Mouse (Mus musculus) hindbrain, embryonic 14.5 days (tissue): Measurements from ENCODE around the gene Abca7. TPM values are rescaled to one million over a fixed set of nuclear protein-coding genes. Genes with fewer than 3 reads are reported as not detected.

Experiments
- ATAC-seq: fragments of 200-750 bp; cut with Nextera tagmentation; 2 replicates; pipeline ENCODE4 v1.8.0; 2017; ENCODE audit warnings: moderate number of reproducible peaks, mild to moderate bottlenecking, moderate TSS enrichment, moderate library complexity; ENCODE audit not compliant: low FRiP score
- DNase-seq: peaks from one replicate; pipeline ENCODE4 v3.0.0-alpha.2; 2015; ENCODE audit warnings: low spot score
- H3K27ac ChIP-seq: fragments of 300-500 bp; sonication (generic); 2 replicates; pipeline ENCODE4 v1.5.1; 2014; ENCODE audit warnings: mild to moderate bottlenecking, moderate library complexity
- H3K27me3 ChIP-seq: fragments of 300-500 bp; sonication (generic); 2 replicates; pipeline ENCODE4 v1.6.1; 2014; ENCODE audit warnings: mild to moderate bottlenecking, low read length, mixed read lengths; ENCODE audit not compliant: control insufficient read depth, insufficient read depth
- H3K36me3 ChIP-seq: fragments of 300-500 bp; sonication (generic); replicated peaks from 2 replicates; pipeline ENCODE4 v1.6.1; 2014; ENCODE audit not compliant: control insufficient read depth, insufficient read depth
- H3K4me1 ChIP-seq: fragments of 300-500 bp; sonication (generic); replicated peaks from 2 replicates; pipeline ENCODE4 v1.6.1; 2014; ENCODE audit warnings: antibody characterized with exemption, low read length, mixed read lengths; ENCODE audit not compliant: control insufficient read depth, insufficient read depth
- H3K4me2 ChIP-seq: fragments of 300-500 bp; sonication (generic); replicated peaks from 2 replicates; pipeline ENCODE4 v1.6.1; 2014; ENCODE audit warnings: mild to moderate bottlenecking, moderate library complexity
- H3K4me3 ChIP-seq: fragments of 300-500 bp; sonication (generic); replicated peaks from 2 replicates; pipeline ENCODE4 v1.5.1; 2014; ENCODE audit warnings: mild to moderate bottlenecking, low read length
- H3K9ac ChIP-seq: fragments of 300-500 bp; sonication (generic); 2 replicates; pipeline ENCODE4 v1.6.1; 2014
- H3K9me3 ChIP-seq: fragments of 300-500 bp; sonication (generic); 2 replicates; pipeline ENCODE4 v1.6.1; 2016; ENCODE audit warnings: low read length; ENCODE audit not compliant: control insufficient read depth
- WGBS: fragments of 180-500 bp; shearing (Covaris S2); extraction: QIAGEN DNeasy Blood & Tissue Kit; methylation state at CpG from one replicate; pipeline ENCODE4 v1.1.7; 2014; 5-methylcytosine and 5-hydroxymethylcytosine counted together
- polyA plus RNA-seq: library from polyadenylated mRNA; unstranded; fragments of >200 nt; fragmentation: Nextera tagmentation; extraction: Ambion mirVana; gene quantifications from 2 replicates; pipeline ENCODE4 v1.2.1, GENCODE M21; 2014

Gene Abca7
- polyA plus RNA-seq, 1 experiment from 2014 or later = 4.1 TPM

DNA sequence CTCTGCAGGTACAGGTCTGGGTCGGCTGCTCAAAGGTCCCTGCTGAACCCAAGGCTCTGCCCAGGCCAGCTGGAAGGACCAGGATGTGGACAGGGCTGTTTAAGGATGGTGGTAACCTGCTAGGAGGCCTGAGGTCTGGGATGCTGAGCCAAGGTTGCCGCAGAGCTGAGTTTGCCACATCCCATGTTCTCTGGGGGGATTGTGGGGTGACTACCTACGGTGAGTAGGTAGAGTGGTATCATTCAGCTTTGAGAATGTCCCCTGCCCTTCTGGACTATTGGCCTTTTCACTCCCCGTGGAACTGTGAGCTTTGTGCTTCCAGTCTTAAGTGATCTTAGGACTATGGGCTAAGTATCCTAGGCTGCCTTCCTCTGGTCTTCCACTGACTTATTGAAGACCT, 60.2 kb downstream of the Abca7 start:
- no peak overlapping the region for H3K9ac ChIP-seq

DNA sequence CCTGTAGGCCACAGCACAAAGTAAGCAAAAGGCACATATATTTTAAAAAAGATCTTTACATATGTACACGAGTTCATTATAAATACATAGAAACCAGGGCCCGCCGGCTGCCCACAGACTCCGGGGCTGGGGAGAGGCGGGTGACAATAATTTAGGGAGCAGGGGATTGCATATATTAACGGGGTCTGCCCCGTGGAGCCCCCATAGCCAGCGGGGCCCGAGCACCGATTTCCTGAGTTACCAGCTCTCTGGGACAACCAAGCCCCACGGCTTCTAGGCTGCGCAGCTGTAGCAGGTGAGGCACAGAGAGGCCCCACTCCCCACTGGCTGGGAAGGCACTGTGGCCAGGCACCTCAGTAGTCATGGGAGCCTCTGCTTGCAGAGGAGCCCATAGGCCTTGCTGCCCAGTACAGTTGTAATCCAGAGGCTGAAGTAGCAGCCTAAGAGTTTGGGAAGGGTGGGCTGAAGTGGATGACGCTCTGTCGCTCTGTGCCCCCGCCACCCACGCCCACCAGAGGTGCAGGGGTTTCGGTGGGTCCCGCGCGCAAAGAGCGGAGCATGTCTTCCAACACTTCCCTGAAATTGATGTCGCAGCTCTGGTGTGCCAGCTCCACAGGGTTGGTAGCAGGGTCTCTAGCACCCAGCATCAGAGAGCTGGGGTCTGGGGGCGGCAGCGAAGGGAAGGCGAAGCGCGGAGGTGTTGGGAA, 60.8 kb downstream of the Abca7 start:
- Histone ChIP-seq H3K9ac (no peak overlapping the region), H3K9me3 (no peaks in the 10 kb centered on the region), H3K4me2 (no peak overlapping the region), H3K27me3 (no peaks in the 10 kb centered on the region), H3K4me1 (peaks cover 16% of the 10 kb centered on the region), H3K27ac (no peak overlapping the region), H3K36me3 (peaks cover 65% of the 10 kb centered on the region), H3K4me3 (no peak overlapping the region)
- ATAC-seq = no peak
- DNase-seq = no peak
- WGBS = 92% methylated on average over 27 of the region's 27 CpGs

More for the DNA sequence above, 60.2 kb downstream of the Abca7 start:
- DNase-seq (no peak), ATAC-seq (no peak)
- H3K4me3 ChIP-seq = no peak overlapping the region
- H3K36me3 ChIP-seq = peaks cover 59% of the 10 kb centered on the region
- H3K27ac ChIP-seq = no peak overlapping the region
- H3K4me2 ChIP-seq = no peak overlapping the region
- WGBS = 95% methylated on average over 4 of the region's 4 CpGs
- H3K9me3 ChIP-seq = no peaks in the 10 kb centered on the region
- peaks cover 16% of the 10 kb centered on the region for H3K4me1 ChIP-seq
- no peaks in the 10 kb centered on the region for H3K27me3 ChIP-seq

- Histone ChIP-seq H3K27me3 (no peaks in the 10 kb centered on the region), H3K9ac (no peak overlapping the region), H3K9me3 (no peaks in the 10 kb centered on the region), H3K4me3 (no peak overlapping the region), H3K4me1 (peaks cover 16% of the 10 kb centered on the region), H3K36me3 (peaks cover 72% of the 10 kb centered on the region), H3K27ac (no peak overlapping the region), H3K4me2 (no peak overlapping the region)
- WGBS = 75% methylated on average over 30 of the region's 30 CpGs
- ATAC-seq (no peak), DNase-seq (no peak)
Measured at GRCm38 (mm10) chr10:80057683-80058326, 61.5 kb downstream of the Abca7 start.

GRCm38 (mm10) chr10:80063104-80063503, 66.8 kb downstream of the Abca7 start:
- H3K9me3 ChIP-seq = no peaks in the 10 kb centered on the region
- 0 out of 2 replicates have a peak overlapping the region, but pooled peaks have one; percentile 57 for H3K27ac ChIP-seq
- no peaks in the 10 kb centered on the region for H3K27me3 ChIP-seq
- WGBS = 66% methylated on average over 5 of the region's 5 CpGs
- no peak overlapping the region for H3K4me3 ChIP-seq
- peak; percentile 29 for DNase-seq
- ATAC-seq = peak; percentile 16; the same call in 1 of the 2 replicates
- H3K4me1 ChIP-seq = no peaks in the 10 kb centered on the region
- H3K36me3 ChIP-seq = peaks cover 60% of the 10 kb centered on the region
- no peak overlapping the region for H3K4me2 ChIP-seq
- no peak overlapping the region for H3K9ac ChIP-seq

DNA sequence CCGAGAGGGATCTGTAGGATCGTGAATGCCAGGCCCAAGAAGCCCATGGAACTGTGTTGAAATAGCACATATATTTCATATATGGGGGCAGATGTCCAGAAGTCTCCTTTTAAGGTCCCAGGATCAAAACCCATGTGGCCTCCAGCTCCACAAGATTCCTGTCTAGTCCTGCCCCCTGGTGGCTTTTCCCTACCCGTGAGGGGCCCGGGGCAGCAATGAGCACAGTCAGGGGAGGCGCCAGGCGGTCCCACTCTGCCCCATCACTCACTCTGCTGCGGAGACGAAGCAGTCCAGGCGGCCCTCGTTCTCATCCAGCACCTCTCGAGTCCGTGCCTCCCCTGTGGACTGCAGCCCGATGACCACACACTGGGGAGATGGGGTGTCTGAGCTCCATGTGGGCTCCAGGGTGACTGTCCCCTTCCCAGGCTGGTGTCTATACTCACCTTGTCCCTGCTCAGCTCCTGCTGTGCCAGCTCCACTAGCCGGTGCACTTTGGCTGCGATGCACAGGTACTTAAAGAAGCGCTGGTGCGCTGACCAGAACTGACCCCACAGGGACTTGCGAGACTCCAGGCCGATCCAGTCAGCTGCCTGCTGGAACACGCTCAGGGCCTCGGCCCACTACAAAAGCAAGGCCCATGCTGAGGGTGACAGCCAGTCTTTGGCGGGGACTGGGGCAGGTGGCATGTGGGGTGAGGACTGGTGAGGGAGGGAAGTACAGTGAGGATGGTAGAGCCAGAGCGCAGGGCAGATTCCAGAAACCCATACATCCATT, 67.8 kb downstream of the Abca7 start:
- Histone ChIP-seq H3K36me3 (peaks cover 54% of the 10 kb centered on the region), H3K27me3 (no peaks in the 10 kb centered on the region), H3K9ac (no peak overlapping the region), H3K27ac (0 out of 2 replicates have a peak overlapping the region, but pooled peaks have one; percentile 57), H3K4me2 (no peak overlapping the region), H3K4me3 (no peak overlapping the region), H3K9me3 (no peaks in the 10 kb centered on the region), H3K4me1 (no peaks in the 10 kb centered on the region)
- 75% methylated on average over 23 of the region's 23 CpGs for WGBS
- no peak for DNase-seq
- ATAC-seq = no peak

Other genes starting within 250 kb of the Abca7 start
- gene Polrmt, start 249.9 kb upstream of the Abca7 start, polyA plus RNA-seq = 32.8 and 36.5 TPM in 2 replicates
- gene Fgf22, start 241.4 kb upstream of the Abca7 start, polyA plus RNA-seq = 1.4 and 1.6 TPM in 2 replicates
- gene Rnf126, start 229.5 kb upstream of the Abca7 start, polyA plus RNA-seq = 92.8 and 96.7 TPM in 2 replicates
- 1.6 and 2.2 TPM in 2 replicates for gene Fstl3, start 219.2 kb upstream of the Abca7 start, polyA plus RNA-seq
- gene Prss57, start 205.5 kb upstream of the Abca7 start, polyA plus RNA-seq = 0.08 and 0.29 TPM in 2 replicates
- 240 and 247 TPM in 2 replicates for gene Palm, start 202.9 kb upstream of the Abca7 start, polyA plus RNA-seq
- gene Misp, start 175.5 kb upstream of the Abca7 start, polyA plus RNA-seq = 0.08 and 0.74 TPM in 2 replicates
- 59.5 and 62.6 TPM in 2 replicates for gene Ptbp1, start 142.1 kb upstream of the Abca7 start, polyA plus RNA-seq
- 10.1 and 12.8 TPM in 2 replicates for gene Prtn3, start 122.0 kb upstream of the Abca7 start, polyA plus RNA-seq
- gene Plppr3, start 121.9 kb upstream of the Abca7 start, polyA plus RNA-seq = 288 and 294 TPM in 2 replicates
- gene Elane, start 110.2 kb upstream of the Abca7 start, polyA plus RNA-seq = 0.47 TPM in 1 of 2 replicates, not detected in the other
- gene Cfd, start 105.6 kb upstream of the Abca7 start, polyA plus RNA-seq = not detected in 2 replicates
- gene Med16, start 87.6 kb upstream of the Abca7 start, polyA plus RNA-seq = 42.0 and 42.5 TPM in 2 replicates
- 1.1 TPM in 1 of 2 replicates, not detected in the other for gene Gm26602, start 85.6 kb upstream of the Abca7 start, polyA plus RNA-seq
- gene Kiss1r, start 79.5 kb upstream of the Abca7 start, polyA plus RNA-seq = 1.7 and 2.6 TPM in 2 replicates
- 228 and 232 TPM in 2 replicates for gene R3hdm4, start 75.3 kb upstream of the Abca7 start, polyA plus RNA-seq
- gene Arid3a, start 69.5 kb upstream of the Abca7 start, polyA plus RNA-seq = 3.4 and 3.8 TPM in 2 replicates
- gene Wdr18, start 36.3 kb upstream of the Abca7 start, polyA plus RNA-seq = 91.8 and 97.8 TPM in 2 replicates
- 0.30 and 0.33 TPM in 2 replicates for gene Grin3b, start 25.8 kb upstream of the Abca7 start, polyA plus RNA-seq
- 22.6 and 22.8 TPM in 2 replicates for gene Tmem259, start 12.2 kb upstream of the Abca7 start, polyA plus RNA-seq
- 28.4 and 37.6 TPM in 2 replicates for gene Cnn2, start 7.9 kb upstream of the Abca7 start, polyA plus RNA-seq
- 1.1 and 1.7 TPM in 2 replicates for gene Arhgap45, start 20.2 kb downstream of the Abca7 start, polyA plus RNA-seq
- 142 and 150 TPM in 2 replicates for gene Polr2e, start 43.3 kb downstream of the Abca7 start, polyA plus RNA-seq
- 556 and 557 TPM in 2 replicates for gene Gpx4, start 50.7 kb downstream of the Abca7 start, polyA plus RNA-seq
- gene Sbno2, start 109.1 kb downstream of the Abca7 start, polyA plus RNA-seq = 12.3 and 12.6 TPM in 2 replicates
- gene Stk11, start 119.3 kb downstream of the Abca7 start, polyA plus RNA-seq = 20.2 and 24.6 TPM in 2 replicates
- 469 and 505 TPM in 2 replicates for gene Atp5d, start 142.1 kb downstream of the Abca7 start, polyA plus RNA-seq
- gene Cbarp, start 144.3 kb downstream of the Abca7 start, polyA plus RNA-seq = 93.4 and 96.4 TPM in 2 replicates
- 44.1 and 54.4 TPM in 2 replicates for gene Midn, start 151.8 kb downstream of the Abca7 start, polyA plus RNA-seq
- gene Cirbp, start 169.5 kb downstream of the Abca7 start, polyA plus RNA-seq = 203 and 252 TPM in 2 replicates
- gene 1600002K03Rik, start 176.4 kb downstream of the Abca7 start, polyA plus RNA-seq = 7.0 and 7.7 TPM in 2 replicates
- gene Efna2, start 183.0 kb downstream of the Abca7 start, polyA plus RNA-seq = 25.9 and 26.2 TPM in 2 replicates
- gene Mum1, start 229.9 kb downstream of the Abca7 start, polyA plus RNA-seq = 29.0 and 32.9 TPM in 2 replicates